Mouse (Mus musculus) kidney, adult 11 months (tissue): ENCODE results near the gene Il15.

Experiments
- DNase-seq: peaks from one replicate; pipeline ENCODE4 v3.0.0; 2022

Il15 gene

DNA sequence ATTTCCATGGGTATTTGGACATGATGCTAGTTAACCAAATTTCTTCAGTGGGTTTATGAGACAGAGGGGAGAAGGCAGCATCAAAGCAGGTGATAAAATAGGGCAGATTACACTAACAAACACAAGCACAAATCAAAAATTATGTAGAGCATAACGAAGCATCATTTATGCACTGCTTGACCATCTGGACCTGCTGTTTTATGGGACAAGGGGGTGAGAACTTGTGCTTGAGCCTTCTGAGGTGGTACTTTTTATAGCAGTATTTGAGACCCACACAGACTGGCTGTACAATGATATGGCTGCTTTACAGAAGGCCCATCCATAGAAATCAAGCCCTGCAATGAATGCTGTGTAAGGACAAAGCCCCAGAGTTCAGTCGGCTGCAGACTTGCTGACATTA, 46.9 kb downstream of the Il15 start:
- DNase-seq, result no peak

DNA sequence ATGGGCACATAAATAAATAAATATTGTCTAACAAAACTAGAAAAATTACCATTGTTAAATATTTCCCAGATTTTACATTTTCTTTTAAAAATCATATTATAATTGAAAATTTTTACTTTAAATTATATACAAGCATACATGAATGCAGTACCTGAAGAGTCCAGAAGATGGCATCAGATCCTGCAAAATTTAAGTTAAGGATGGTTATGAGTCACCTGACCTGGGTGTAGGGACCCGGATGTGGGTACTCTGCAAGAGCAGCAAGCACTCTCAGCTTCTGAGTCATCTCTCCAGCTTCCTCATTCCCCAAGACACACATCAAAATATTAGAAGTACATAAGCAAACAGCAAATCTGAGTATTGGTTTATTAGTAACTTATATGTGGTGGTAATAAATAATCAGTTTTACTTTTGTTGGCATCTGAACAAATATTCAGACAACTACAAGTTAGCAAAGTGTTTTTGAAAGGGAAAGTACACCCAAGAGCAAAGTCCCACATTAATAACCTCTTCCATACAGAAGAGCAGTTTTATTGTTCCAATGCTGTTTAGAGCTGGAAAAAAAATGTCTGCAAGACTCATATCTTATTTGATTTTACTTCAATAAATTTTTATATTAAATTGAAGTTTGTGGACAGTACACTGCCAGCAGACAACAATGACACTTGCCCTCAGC, 51.6 kb downstream of the Il15 start:
- no peak for DNase-seq

DNA sequence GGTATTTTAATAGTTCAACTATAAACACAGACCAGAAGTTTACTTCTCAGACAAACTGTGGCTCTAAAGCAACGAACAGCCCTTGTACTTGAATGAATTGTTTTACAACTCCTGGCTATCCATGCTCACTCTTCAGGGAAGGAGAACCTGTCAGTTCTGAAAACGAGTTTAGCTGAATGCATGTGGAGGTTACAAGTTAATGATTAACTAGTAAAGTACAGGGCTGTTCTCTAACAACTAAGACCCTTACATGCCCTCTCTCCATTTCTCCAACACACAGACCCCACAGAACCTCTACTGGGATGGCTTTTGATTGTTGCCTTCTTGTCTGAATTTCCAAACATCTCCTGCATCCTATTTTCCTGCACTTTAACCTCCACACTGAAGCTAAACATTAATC, 53.7 kb downstream of the Il15 start:
- peak; percentile 10 for DNase-seq

- DNase-seq, result no peak
Observed at GRCm38 (mm10) chr8:82346485-82346884, 56.5 kb downstream of the Il15 start.

DNA sequence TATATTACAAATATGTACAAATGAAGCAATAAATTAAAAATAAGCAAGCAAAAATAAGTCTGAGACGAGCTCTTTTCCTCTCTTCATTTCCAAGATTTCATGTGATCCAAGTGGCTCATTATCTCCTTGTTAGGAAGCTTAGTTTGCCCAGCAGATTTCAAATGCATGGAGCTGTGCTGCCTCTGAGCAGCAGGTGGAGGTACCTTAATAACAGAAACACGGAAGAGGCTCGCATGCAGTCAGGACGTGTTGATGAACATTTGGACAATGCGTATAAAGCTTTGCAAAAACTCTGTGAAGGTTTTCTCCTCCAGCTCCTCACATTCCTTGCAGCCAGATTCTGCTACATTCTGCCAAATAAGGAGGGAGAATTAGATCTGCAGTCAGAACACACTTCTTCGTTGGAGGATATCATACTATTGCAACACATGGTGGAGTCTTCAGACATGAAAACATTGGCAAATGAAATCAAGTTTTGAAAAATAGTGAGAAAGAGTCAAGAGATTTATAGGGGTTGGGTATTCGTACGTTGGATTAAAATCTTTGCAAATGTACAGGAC, 71.3 kb downstream of the Il15 start:
- no peak for DNase-seq

DNA sequence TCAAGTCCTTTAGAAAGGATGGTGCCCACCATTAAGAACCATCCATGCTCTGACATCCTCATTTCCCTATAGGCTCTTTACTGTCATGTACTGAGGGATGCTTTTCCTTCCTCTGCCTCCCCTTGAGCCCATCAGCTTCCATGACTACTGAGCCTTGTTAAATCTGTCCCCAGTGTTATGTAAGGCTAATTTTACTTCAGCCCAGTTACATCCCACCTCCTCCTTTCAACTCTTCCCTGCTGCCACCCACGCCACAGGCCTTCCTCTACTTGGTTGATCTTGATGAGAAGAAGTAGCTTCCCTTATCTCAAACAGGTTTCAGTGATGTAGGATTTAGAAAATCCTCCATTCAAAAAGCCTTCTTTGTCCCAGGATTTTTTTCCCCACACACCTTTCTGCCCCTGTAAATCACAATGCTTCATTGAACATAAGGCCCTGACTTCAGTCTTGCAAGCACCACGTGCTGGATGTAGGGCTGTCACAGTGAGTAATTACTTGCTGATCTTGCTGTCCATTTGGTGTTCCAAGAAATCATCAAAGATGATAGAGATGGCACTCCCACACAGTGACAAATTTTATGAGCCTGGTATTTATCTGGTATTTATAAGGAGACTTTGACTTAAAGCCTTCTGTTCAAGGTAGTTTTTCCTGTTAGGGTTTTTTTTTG, 74.9 kb downstream of the Il15 start:
- DNase-seq, result no peak

- no peak for DNase-seq
Observed at GRCm38 (mm10) chr8:82326061-82326460, 77.0 kb downstream of the Il15 start.

DNA sequence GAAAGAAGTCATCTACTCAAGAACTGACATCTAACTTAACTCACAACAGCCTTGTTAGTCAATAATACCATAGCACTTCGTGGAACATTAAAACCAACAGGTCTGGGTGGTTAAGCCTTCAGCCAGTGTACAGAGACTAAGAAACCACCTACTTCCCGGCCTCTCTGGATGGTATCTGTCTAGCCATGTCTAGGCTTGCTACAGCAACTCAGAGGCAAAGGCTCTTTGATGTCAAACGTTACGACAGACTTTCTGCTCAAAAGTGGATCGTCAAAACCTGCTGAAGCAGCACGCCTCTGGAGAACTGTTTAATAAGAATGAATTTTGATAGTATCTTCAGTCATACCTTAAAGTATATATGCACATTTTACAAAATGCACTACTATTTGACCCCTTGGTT, 77.4 kb downstream of the Il15 start:
- no peak for DNase-seq

- no peak for DNase-seq
Observed at GRCm38 (mm10) chr8:82317446-82317845, 85.6 kb downstream of the Il15 start.

- no peak for DNase-seq
Observed at GRCm38 (mm10) chr8:82306424-82306823, 96.6 kb downstream of the Il15 start.

GRCm38 (mm10) chr8:82296256-82296655, 106.8 kb downstream of the Il15 start:
- DNase-seq, result no peak

- no peak for DNase-seq
Observed at GRCm38 (mm10) chr8:82291659-82292058, 111.4 kb downstream of the Il15 start.

DNA sequence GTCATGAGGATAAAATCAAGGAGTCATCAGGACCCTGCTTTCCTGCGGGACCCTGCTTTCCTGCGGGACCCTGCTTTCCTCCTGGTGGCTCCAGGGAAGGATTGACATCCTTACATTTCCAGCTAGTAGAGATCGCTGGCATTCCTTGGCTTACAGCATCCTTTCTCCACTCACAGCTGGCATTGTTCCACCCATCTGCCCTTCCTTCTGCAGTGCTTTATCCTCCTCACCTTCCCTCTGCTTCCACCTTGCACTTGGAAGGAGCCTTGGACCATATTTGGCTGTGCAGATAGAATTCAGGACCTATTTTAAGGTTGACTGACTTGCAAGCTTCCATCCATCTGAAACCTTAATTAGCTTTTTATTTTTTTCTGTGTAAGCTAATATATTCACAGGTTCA, 117.2 kb downstream of the Il15 start:
- DNase-seq, result no peak

DNA sequence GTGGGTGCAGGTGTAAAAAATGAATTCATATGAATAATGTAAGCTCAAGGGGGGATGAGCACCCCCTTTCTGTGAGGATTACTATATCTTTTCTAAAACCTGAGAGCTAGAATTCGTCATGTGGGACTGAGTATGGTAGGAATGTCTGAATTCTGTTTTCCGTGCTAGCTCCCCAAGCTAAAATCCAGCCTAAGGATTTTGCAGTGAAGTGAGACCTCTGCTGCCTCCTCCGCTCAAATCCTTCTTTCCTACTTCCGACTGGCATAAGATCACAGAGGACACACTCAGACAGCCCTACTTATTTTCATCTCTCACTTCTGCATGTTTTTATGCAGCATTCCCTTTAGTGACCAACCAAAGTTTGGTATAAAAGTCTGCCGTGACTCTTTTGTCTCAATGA, 121.0 kb downstream of the Il15 start:
- DNase-seq, result no peak
